Mouse (Mus musculus): ENCODE data around the gene Syt3.
A peak's percentile ranks its signal among the peaks of the same experiment; 100 is the strongest.

Syt3 gene

GRCm38 (mm10) chr7:44405346-44406014 lies 21.6 kb downstream of the Syt3 start:
- DNase-seq (ENCODE audit: low read depth, low spot score), result peak; percentile 92

GRCm38 (mm10) chr7:44406015-44406355 lies 22.1 kb downstream of the Syt3 start:
- no peak for DNase-seq (ENCODE audit: low read depth, low spot score)

GRCm38 (mm10) chr7:44411144-44411543 lies 27.2 kb downstream of the Syt3 start:
- DNase-seq (ENCODE audit: low read depth, low spot score), result no peak

- no peak for DNase-seq (ENCODE audit: low read depth, low spot score)
These were observed 29.4 kb downstream of the Syt3 start for GRCm38 (mm10) chr7:44413307-44413706.

- DNase-seq (ENCODE audit: low read depth, low spot score), result no peak
These were observed 43.8 kb downstream of the Syt3 start for GRCm38 (mm10) chr7:44427666-44428065.

GRCm38 (mm10) chr7:44428171-44428950 lies 44.5 kb downstream of the Syt3 start:
- DNase-seq (ENCODE audit: low read depth, low spot score), result no peak

- no peak for DNase-seq (ENCODE audit: low read depth, low spot score)
These were observed 45.1 kb downstream of the Syt3 start, which contains the start of gene Lrrc4b for GRCm38 (mm10) chr7:44428968-44429521. Lrrc4b (plus strand) TSS chr7:44429018.

GRCm38 (mm10) chr7:44429534-44430488 lies 45.9 kb downstream of the Syt3 start:
- no peak for DNase-seq (ENCODE audit: low read depth, low spot score)

- no peak for DNase-seq (ENCODE audit: low read depth, low spot score)
These were observed 48.6 kb downstream of the Syt3 start for GRCm38 (mm10) chr7:44432550-44432949.

- no peak for DNase-seq (ENCODE audit: low read depth, low spot score)
These were observed 49.5 kb downstream of the Syt3 start for GRCm38 (mm10) chr7:44433371-44433770.

- DNase-seq (ENCODE audit: low read depth, low spot score), result no peak
These were observed 50.2 kb downstream of the Syt3 start for GRCm38 (mm10) chr7:44434089-44434488.

- no peak for DNase-seq (ENCODE audit: low read depth, low spot score)
These were observed 51.9 kb downstream of the Syt3 start for GRCm38 (mm10) chr7:44435796-44436195.

- no peak for DNase-seq (ENCODE audit: low read depth, low spot score)
These were observed 52.4 kb downstream of the Syt3 start for GRCm38 (mm10) chr7:44436267-44436666.

GRCm38 (mm10) chr7:44437188-44437587 lies 53.3 kb downstream of the Syt3 start:
- no peak for DNase-seq (ENCODE audit: low read depth, low spot score)

- no peak for DNase-seq (ENCODE audit: low read depth, low spot score)
These were observed 54.0 kb downstream of the Syt3 start for GRCm38 (mm10) chr7:44437933-44438332.

GRCm38 (mm10) chr7:44439696-44440095 lies 55.8 kb downstream of the Syt3 start:
- DNase-seq (ENCODE audit: low read depth, low spot score), result no peak

GRCm38 (mm10) chr7:44440479-44440878 lies 56.6 kb downstream of the Syt3 start:
- DNase-seq (ENCODE audit: low read depth, low spot score), result no peak

- no peak for DNase-seq (ENCODE audit: low read depth, low spot score)
These were observed 57.3 kb downstream of the Syt3 start for GRCm38 (mm10) chr7:44441180-44441579.

GRCm38 (mm10) chr7:44441648-44442109 lies 57.8 kb downstream of the Syt3 start:
- no peak for DNase-seq (ENCODE audit: low read depth, low spot score)

- no peak for DNase-seq (ENCODE audit: low read depth, low spot score)
These were observed 58.5 kb downstream of the Syt3 start for GRCm38 (mm10) chr7:44442407-44442821.

Measured in skeletal muscle tissue, adult 2 months (tissue).